Mouse (Mus musculus) adrenal gland, adult 18-20 months (tissue): ENCODE data around the gene Evpl. TPM values are rescaled to one million over a fixed set of nuclear protein-coding genes. Genes with fewer than 3 reads are reported as not detected.
"Not testable (repeated sequence)": the region's sequence is repeated elsewhere in the genome, so short reads cannot be mapped to it uniquely, and the experiment has no call there.

ENCODE experiments used
- DNase-seq, 2 experiments: peaks; one replicate each; pipeline ENCODE4 v3.0.0; 2021 to 2022; ENCODE audit warnings: low spot score in 2 of 2
- long read RNA-seq, 2 experiments: library from polyadenylated mRNA; stranded (forward); transcript quantifications; one replicate each; pipeline ENCODE4 v2.0.0; 2021
- total RNA-seq, 2 experiments: library from RNA; stranded (reverse); gene quantifications; 1 replicate in 1 of 2; 2 replicates in 1 of 2; pipeline ENCODE4 v1.2.3; 2021

Gene Evpl
- 1 to 10 TPM in 1 of 2 experiments, under 1 TPM in 1; 0.56 to 1.0 TPM for total RNA-seq
- long read RNA-seq, experiment 1, partial matches to known transcripts: 1 of 2 reads
- long read RNA-seq, experiment 1, other reads (novel, unspliced or antisense): 1 of 2 reads
- long read RNA-seq, experiment 2, partial matches to known transcripts: 0 of 3 reads
- long read RNA-seq, experiment 2, other reads (novel, unspliced or antisense): 3 of 3 reads

DNA sequence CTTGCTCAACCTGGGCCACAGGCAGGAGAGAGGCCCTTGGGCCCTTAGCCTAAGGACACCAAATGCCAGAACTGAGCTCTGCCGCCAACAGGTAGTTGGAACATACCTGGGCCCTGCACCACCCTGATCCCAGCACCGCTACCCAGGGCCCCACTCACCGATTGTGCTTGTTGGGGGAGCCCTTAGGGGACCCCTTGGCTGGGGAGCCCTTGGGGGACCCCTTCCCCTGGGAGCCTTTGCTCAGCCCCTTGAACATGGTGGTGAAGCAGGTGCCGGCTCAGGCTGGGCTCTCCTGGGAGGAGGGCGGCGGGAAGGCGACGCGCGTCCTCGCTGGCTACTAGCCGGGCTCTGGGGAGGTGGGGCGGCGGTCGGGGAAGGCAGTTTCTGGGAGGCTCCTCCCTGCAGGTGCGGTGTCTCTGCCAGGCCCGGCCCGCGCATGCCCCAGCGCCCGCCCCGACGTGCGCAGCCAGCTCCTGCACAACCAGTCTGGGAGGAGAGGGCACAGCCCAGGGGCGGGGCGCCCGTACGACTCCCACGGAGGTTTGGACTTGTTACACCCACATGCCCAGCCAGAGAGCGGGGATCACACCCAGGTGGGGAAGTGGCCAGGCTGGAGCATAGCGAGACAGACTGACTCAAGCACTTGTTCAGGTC is at the start of gene Evpl:
Gene Evpl, minus strand, starts transcription at position 336 of the 654 bp plus-strand sequence.
- DNase-seq: no peak

DNA sequence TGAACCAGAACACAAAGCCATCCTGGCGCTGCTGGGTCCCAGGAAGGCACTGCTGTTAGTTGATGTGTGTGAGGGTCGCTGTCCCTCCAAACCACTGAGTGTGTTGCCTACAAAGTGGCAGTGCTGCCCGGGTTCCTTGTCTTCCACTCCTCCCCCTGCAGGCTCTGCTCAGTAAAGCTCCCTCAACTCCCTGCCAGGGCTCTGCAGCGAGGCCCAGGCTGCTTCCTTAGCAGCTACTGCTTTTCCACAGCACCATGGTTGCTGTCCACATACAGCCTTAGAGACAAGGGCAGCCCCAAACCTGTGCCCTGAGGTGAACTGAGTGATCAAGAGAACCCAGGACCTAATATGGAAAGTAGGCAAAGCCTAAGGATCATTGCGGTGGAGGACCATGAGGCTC is 49.5 kb upstream of the Evpl start:
- no peak for DNase-seq

DNA sequence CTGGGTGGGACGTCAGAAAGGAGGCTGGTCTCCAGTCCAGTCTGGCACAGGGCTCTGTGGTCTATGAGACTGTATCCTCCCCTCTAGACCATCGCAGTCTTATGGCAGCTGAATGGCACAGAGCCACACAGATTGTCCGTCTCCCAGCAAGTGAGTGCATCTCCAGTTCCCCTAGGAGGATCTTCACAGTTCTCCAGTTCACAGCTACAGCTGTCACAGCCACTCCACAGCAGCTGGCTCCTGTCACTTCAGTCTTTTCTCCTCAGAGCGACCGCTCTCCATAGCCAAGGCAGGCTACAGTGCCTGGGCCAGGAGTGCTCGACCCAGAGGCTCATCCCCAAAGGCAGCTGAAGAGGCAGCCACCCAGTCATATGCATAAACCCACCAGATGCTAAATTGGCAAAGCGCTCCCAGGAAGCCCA is 47.9 kb upstream of the Evpl start:
- no peak for DNase-seq

DNA sequence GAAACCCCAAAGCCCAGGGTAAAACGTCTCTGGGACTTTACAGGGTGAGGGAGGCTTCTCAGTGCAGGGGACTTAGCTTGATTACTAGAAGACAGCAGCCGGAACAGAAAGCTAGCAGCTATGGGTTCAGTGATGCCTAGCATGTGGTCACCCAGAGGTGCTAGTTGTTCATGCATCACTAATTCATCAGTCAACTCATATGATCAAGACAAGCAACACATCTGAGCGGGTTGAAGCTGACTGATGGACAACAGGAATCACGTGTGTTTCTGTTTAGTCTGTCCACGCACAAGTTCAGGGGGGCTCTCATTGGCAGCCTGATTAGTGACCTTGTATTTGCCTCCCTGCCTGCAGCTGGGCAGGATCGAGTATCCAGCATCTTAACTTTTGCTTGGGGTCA is 46.1 kb upstream of the Evpl start:
- DNase-seq: no peak

DNA sequence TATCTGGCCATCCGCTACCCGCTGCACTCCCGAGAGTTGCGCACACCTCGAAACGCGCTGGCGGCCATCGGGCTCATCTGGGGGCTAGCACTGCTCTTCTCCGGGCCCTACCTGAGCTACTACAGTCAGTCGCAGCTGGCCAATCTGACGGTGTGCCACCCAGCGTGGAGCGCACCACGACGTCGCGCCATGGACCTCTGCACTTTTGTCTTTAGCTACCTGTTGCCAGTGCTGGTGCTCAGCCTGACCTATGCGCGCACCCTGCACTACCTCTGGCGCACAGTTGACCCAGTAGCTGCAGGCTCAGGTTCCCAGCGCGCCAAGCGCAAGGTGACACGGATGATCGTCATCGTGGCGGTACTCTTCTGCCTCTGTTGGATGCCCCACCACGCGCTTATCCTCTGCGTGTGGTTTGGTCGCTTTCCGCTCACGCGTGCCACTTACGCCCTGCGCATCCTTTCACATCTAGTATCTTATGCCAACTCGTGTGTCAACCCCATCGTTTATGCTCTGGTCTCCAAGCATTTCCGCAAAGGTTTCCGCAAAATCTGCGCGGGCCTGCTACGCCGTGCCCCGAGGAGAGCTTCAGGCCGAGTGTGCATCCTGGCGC is 45.1 kb upstream of the Evpl start:
- no peak for DNase-seq

DNA sequence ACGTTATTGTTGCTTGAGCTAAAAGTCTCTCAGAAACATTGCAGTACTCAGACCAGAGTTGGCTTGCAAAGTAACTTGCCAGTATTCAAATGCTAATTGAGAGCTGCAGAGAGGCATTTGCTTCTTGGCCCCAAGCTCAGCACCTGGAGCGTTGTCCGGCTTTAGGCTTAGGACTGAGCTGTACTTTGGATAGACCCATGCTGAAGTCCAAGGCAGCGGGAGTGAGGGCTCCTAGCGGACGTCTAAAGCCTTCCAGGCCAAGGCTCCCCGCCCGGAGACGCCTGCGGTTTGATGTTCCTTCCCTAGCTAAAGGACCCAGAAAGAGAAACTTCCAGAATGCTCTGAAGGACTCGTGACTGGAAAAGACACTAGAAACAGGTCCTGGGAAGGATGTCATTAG is 44.2 kb upstream of the Evpl start:
- DNase-seq: no peak

DNA sequence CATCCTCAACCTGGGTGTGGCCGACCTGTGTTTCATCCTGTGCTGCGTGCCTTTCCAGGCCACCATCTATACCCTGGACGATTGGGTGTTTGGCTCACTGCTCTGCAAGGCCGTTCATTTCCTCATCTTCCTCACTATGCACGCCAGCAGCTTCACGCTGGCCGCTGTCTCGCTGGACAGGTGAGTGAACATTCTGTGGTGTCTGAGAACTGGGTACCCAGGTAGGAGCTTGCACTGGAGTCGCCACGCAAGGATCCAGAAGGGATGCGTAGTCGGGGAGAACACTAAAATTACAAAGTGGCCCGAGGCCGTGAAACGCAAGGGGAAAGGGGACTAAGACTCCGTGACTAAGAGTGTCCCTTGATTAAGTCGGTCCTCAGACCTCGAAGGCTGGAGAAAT is 43.8 kb upstream of the Evpl start:
- no peak for DNase-seq

DNA sequence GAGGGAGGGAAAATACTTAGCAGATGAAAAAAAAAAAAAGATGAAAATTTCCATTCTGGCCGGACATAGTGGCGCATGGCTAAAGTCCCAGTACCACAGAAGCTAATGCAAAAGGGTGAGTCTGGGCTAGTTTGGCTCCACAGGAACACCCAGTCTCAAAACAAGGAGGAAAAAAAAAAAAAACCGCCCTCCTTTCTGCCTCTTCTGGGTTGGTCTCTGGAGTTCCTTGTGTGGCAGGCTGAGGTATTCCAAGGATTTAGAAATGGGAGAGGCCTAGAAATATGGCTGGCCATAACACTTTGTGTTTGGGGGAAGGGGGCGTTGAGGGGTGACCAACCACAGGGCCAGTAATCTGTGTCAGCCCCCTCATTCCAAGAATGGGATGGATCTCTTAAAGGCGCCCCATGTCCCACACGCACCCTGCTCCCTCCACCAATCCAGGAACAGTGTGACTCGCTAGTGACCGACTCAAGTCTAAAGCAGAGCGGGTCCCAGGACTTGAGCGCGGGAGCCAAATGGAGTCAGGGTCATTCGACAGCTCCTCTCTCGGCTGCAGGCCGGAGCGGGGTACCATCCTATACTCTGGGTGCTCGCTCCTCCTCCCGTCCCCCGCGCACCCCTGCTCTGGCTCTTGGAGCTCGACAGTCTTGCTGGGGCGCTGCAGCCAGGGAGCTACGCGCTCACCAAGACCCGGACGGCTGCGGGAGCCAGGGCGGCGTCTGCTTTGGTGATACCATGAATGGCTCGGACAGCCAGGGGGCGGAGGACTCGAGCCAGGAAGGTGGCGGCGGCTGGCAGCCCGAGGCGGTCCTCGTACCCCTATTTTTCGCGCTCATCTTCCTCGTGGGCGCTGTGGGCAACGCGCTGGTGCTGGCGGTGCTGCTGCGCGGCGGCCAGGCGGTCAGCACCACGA is 43.1 kb upstream of the Evpl start, which contains the start of gene Galr2:
Gene Galr2, plus strand, starts transcription at position 189 of the 913 bp plus-strand sequence.
- no peak for DNase-seq

DNA sequence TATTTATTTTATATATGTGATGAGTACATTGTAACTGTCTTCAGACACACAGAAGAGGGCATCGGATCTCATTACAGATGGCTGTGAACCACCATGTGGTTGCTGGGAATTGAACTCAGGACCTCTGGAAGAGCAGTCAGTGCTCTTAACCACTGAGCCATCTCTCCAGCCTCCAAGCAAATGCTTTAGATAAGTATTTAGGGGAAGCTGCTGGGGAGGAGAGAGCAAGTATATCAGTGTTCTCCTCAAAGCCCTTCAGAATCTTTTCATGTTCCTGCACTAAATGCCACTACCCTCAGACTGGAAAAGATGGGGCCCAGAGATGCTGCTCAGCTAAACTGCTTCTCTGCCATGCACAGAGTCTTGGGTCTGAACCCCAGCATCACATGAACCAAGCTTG is 39.3 kb upstream of the Evpl start:
- DNase-seq: not testable (repeated sequence)

DNA sequence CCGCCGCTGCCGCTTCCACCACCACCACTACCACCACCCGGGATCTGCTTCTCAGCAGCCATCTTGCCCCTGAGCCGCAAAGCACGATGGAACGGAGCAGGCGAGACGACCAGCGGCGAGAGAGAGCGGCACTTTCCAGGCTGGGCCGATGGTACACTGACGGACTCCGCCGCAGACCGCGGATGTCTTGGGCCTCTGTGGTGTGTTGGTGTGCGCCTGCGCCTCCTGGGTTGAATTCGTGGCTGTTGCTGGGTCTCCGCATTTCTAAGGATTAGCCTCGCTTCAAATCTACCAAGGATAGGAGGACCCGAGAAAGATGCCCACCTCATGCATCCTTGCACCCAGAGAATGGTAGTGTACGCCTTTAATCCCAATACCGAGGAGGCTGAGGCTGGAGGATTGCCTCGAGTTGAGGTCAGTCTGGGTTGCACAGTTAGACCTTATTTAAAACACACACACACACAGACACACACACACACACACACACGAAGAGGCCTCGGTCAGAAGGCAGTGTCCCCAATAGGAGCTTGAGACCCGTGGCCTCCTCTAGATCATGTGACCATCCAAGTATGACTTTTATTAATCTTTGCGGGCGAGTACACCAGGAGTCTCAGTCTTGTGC is 36.3 kb upstream of the Evpl start, which contains the start of gene Srp68:
Gene Srp68, minus strand, starts transcription at position 173 of the 622 bp plus-strand sequence.
- peak; percentile 88 to 90 for DNase-seq

DNA sequence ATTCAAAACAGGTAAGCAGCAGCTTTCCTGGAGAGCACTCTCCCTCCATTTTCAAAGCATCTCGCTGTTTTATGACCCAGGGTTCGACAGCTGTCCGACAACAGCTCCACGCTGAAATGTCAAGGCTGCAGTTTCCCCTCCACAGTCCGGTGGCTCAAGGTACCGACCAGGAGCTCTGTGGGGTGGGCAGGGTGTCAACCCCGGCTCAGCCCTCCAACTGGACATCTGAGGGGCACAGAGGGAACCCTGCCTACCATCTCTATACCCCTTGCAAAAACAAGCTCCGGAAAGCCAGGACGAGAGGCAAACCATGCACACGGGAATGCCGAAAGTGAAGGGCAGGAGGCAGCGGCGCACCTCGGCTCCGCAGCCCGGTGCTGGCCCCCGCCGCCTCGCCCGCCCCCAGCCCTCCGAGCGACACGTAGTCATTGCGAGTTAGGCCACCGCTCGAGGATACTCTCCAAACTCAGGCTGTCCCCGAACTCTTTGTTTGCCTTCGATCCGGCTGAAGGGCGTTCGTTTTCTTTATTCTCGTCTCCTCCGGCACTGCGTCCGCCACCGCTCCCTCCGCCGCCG is 35.7 kb upstream of the Evpl start:
- DNase-seq: no peak

DNA sequence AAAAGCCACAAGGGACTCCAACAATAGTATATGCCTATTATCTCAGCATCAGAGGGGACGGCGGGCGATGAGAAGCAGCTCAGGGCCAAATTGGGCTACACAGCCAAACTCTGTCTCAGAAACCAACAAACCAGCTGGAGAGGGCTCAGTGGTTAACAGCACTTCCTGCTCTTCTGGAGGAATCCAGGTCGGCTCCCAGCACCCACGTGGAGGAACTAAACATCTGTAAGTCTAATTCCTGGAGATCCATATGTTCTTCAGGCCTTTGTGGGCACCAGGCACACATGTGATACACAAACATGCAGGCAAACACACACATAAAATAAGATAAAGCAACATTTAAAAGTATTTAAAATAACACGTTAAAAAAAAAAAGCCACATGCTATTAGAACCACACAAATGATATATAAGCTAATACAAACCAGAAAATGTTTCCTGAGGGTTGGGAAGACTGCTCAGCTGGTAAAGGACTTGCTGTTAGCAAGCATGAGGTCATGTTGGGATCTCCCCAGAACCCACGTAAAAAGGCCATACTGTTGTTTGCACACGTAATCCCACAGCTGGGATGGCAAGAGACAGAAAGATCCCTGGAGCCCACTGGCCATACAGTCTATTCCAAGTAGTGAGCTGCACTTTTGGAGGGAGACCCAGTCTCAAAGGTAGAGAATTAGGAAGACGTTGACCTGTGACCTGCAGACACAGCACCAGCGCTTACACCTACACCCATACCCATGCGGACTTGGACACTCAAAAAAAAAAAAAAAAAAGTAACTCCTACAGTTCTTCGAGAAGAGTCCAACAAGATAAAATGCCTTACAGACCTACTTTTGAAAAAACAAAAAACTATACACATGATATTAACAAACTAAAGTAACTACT is 35.0 kb upstream of the Evpl start:
- no peak for DNase-seq

DNA sequence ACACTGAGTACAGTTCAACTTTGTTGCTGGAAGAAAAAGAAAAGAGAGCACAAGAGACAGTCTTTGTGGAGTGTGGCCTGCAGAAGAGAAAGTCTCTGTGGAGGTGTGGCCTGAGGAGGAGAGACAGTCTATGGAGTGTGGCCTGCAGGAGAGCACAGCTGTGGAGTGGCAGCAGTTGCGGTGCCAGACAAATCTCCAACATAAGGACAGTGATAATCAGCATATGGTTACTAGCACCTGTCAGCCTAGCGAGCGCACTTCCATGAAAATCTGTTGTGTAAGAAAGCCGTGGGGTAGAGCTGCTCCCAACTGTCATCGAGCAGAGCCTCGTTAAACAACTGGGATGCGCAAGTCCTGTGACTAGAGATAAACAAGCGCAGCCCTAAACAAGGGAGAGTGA is 31.7 kb upstream of the Evpl start:
- DNase-seq: no peak

DNA sequence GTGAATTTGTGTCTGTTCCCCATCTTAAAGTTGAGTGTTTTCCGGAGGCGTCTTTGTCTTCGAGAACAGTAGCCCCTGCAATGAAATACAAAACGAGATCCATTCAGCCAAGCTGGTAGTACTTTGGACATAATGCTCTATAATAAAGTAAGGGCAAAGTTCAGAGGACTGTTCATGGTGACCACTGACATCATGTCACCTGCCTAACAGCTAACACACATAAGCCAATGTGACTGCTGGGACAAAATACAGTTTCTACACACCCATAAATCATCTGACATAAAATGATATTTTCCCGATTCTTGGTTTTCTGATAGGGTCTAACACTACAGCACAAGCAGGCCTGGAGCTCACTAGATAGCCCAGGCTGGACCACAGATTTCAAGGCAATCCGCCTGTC is 30.4 kb upstream of the Evpl start:
- no peak for DNase-seq

DNA sequence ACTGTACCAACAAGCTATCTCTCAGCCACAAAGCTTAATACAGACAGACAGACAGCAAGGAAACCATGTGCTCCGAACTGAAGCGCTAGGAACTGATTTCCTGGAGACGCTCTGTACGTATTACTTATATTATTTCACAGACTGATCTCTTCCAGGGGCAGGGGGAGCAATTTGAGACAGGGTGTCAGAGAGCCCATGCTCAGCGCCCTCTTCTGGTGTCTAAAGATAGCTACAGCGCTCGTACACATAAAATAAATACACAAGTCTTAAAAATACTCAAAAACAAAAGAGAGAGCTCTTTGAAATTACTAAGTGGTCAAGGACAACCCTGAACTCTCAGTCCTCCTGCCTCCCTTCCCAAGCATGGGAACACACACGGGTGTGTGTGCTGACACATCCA is 29.8 kb upstream of the Evpl start:
- DNase-seq: no peak

DNA sequence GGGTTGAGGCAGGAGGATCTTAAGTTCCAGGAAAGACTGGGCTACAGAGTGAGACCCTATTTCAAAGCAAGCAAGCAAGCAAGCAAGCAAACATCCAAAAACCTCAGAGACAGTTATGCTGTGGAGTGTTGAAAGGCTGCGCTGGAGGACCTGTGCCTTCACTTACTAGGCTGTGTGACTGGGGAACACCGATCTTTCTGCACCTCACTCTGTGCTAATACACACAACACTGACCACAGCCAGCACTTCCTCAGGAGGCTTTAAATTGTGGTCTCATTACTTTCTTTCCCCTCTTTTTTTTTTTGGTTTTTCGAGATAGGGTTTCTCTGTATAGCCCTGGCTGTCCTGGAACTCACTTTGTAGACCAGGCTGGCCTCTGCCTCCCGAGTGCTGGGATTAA is 28.0 kb upstream of the Evpl start:
- no peak for DNase-seq

DNA sequence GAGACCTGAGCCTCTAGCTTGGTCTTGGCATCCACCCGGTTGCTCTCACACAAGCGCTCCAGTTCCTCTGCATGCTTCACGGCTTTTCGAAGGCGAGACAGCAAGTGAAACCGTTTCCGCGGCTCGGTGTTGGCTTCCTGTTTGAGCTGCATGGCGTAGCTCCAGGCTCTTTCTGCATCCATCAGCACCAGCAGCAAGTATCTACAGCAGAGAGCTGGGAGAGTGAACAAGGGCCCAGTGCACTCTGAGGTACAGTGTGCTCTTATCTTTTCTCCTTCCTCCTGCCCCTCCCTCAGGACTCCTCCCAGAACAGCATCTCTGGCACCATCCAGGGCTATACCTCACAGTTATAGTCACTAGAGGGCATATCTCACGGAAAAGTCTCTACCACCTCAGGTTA is 27.5 kb upstream of the Evpl start:
- no peak for DNase-seq

DNA sequence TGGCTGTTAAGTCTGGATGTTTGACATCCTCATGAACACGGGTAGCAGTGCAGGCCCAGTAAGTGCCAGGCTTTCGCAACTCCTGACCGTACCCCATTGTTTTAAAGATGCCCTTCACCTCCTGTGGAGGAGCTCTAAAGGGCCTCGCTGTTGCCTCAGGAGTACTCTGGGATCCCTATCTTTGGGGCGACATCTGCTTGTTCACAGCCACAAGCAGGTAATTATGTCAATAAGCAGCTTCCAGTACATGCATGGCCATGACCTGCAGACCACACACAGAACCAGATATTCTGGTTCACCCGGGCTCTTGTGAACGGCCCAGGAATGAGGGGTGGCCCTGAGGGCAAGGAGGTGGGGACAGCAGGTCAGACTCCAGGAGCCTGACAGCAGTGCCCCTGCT is 22.4 kb upstream of the Evpl start:
- no peak for DNase-seq

DNA sequence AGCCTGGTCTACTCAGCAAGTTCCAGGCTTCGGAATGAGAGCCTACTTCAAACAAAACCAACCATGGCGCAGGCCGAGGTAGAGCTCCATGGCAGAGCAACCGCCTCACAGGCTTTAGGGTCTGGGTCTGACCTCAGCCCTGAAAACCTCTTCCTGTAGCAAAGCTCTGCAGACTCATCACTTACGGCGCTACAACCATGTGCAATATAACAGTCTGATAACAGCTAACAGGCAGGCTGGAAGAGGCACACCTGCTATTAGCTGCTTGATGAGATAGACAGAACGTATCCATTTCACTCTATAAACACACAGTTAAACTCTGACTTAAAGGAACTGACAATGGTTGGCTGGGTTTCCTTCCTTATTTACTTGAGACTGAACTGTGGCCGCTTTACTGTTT is 21.6 kb upstream of the Evpl start:
- no peak for DNase-seq
